Mouse (Mus musculus) midbrain, embryonic 14.5 days (tissue): ENCODE results near the gene Extl2. TPM values are rescaled to one million over a fixed set of nuclear protein-coding genes. Genes with fewer than 3 reads are reported as not detected.

Experiments
- ATAC-seq: fragments of 200-750 bp; cut with Nextera tagmentation; 2 replicates; pipeline ENCODE4 v1.8.0; 2017; ENCODE audit warnings: moderate number of reproducible peaks, moderate library complexity; ENCODE audit not compliant: low FRiP score, low TSS enrichment
- DNase-seq: peaks from one replicate; pipeline ENCODE4 v3.0.0-alpha.2; 2015
- H3K27ac ChIP-seq: fragments of 300-500 bp; sonication (generic); replicated peaks from 2 replicates; pipeline ENCODE4 v1.5.1; 2014; ENCODE audit warnings: mild to moderate bottlenecking, low read depth, low read length, moderate library complexity
- H3K27me3 ChIP-seq: fragments of 300-500 bp; sonication (generic); 2 replicates; pipeline ENCODE4 v1.6.1; 2014; ENCODE audit warnings: low read length, control low read depth, mixed read lengths; ENCODE audit not compliant: control insufficient read depth, insufficient read depth
- H3K36me3 ChIP-seq: fragments of 300-500 bp; sonication (generic); 2 replicates; pipeline ENCODE4 v1.6.1; 2014; ENCODE audit warnings: low read length, control low read depth; ENCODE audit not compliant: control insufficient read depth, insufficient read depth
- H3K4me1 ChIP-seq: fragments of 300-500 bp; sonication (generic); 2 replicates; pipeline ENCODE4 v1.6.1; 2014; ENCODE audit warnings: mild to moderate bottlenecking, antibody characterized with exemption, low read length, control low read depth; ENCODE audit not compliant: control insufficient read depth, insufficient read depth
- H3K4me2 ChIP-seq: fragments of 300-500 bp; sonication (generic); 2 replicates; pipeline ENCODE4 v1.6.1; 2014; ENCODE audit warnings: mild to moderate bottlenecking, low read length, moderate library complexity
- H3K4me3 ChIP-seq: fragments of 300-500 bp; sonication (generic); replicated peaks from 2 replicates; pipeline ENCODE4 v1.5.1; 2014; ENCODE audit warnings: low read depth, low read length
- H3K9ac ChIP-seq: fragments of 300-500 bp; sonication (generic); replicated peaks from 2 replicates; pipeline ENCODE4 v1.6.1; 2014; ENCODE audit warnings: mild to moderate bottlenecking, low read length, moderate library complexity
- H3K9me3 ChIP-seq: fragments of 300-500 bp; sonication (generic); 2 replicates; pipeline ENCODE4 v1.6.1; 2016; ENCODE audit warnings: low read length, control low read depth, mixed read lengths; ENCODE audit not compliant: control insufficient read depth
- WGBS: fragments of 180-500 bp; shearing (Covaris S2); extraction: QIAGEN DNeasy Blood & Tissue Kit; methylation state at CpG from one replicate; pipeline ENCODE4 v1.1.7; 2014; 5-methylcytosine and 5-hydroxymethylcytosine counted together
- polyA plus RNA-seq: library from polyadenylated mRNA; unstranded; fragments of >200 nt; fragmentation: Nextera tagmentation; extraction: Ambion mirVana; gene quantifications from 2 replicates; pipeline ENCODE4 v1.2.1, GENCODE M21; 2014

Extl2 gene
- 28.5 and 32.8 TPM in 2 replicates for polyA plus RNA-seq

DNA sequence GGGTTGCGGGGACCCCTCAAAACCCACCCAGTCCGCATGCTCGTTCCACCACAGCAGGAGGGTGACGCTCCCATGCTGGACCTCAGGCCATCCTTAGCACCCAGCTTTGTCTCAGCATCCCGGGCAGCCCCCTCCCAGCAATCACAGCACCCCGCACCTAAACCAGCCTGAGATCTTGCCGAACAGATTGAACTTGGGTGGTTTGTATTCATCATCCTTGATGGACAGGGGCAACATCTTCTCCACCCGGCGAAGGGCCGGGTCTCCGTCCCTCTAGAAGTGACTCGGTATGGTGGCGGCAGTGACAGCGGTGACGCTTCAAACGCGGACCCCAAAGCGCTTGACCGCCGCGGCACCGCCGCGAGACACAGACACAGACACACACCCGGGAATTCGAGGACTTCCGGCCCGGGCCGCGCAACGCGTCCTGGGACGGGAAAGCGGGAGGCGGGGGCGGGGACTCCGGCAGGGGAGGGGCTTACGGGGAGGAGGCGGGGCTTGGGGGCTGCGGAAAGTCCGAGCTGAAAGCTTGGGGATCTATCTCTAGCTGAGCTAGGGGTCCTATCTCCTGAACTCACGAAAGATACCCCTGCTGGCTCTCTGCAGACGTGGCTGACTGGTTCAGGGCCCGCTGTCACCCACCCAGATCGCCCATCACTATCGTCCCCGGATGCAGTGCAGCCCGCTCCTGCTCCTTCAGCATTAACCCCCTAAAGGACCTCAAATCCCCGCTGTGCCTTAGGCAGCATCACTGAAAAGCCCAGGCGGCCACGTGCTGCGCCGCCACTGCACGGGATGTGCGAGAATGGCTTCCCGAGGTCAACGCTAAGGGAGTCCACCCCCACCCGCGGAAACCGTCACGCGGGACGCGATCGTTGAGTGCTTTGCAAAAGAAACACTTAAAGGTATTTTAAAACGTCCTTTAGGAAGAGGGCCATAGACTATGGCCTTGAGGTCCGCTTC is at the start of gene Extl2, which contains the start of gene Slc30a7:
Extl2 (plus strand) TSS at position 485 of the 963 bp plus-strand sequence.
Slc30a7 (minus strand) TSS at position 429 of the 963 bp plus-strand sequence.
- H3K9me3 ChIP-seq, result no peaks in the 10 kb centered on the region
- WGBS, result under 1% methylated on average over 66 of the region's 67 CpGs
- H3K4me2 ChIP-seq, result peak within 1 kb of the TSS; percentile 96
- no peaks in the 10 kb centered on the region for H3K27me3 ChIP-seq
- H3K9ac ChIP-seq, result peak within 1 kb of the TSS; percentile 79
- H3K4me3 ChIP-seq, result peak within 1 kb of the TSS; percentile 82
- peaks cover 28% of the 10 kb centered on the region for H3K4me1 ChIP-seq
- peak; percentile 92 for ATAC-seq
- H3K27ac ChIP-seq, result peak within 1 kb of the TSS; percentile 89
- peak; percentile 94 for DNase-seq
- peaks cover 16% of the 10 kb centered on the region for H3K36me3 ChIP-seq

DNA sequence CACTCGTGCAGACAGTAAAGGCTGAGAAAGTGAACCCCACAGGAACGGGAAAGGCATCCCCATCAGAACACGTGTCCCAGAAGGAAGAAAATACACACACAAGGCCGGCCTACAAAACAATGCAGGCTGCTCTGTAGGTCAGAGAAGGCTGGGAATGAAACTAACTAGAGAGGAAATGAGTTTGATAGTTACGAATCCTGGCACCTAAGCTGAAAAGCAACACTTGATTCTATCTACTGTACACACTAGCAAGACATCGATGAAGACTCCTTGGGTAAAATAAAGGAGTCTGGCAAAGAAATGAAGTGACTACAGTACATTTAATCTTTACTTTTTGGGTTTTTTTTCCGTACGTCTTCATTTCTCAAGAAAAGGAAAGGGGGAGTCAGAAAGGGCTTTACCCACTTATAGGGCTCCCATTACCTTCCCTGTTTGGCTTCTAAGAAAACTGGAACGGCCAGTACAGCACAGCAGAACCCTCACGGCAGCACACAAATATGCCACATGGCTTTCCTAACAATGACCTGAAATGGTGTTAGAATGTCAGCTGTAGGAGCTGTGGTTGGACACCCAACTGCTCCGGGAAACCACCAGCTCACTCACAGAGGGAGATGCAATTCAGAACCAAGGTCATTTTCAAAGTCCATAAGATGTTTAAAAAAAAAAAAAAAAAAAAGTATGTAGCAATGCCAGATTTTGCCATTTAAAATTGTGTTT is 45.8 kb upstream of the Extl2 start:
- Histone ChIP-seq H3K9me3 (no peaks in the 10 kb centered on the region), H3K27ac (no peak overlapping the region), H3K36me3 (peaks cover 26% of the 10 kb centered on the region), H3K9ac (no peak overlapping the region), H3K4me2 (no peak overlapping the region), H3K4me1 (no peaks in the 10 kb centered on the region), H3K4me3 (no peak overlapping the region), H3K27me3 (no peaks in the 10 kb centered on the region)
- no peak for DNase-seq
- 92% methylated on average over 11 of the region's 11 CpGs for WGBS
- no peak for ATAC-seq

DNA sequence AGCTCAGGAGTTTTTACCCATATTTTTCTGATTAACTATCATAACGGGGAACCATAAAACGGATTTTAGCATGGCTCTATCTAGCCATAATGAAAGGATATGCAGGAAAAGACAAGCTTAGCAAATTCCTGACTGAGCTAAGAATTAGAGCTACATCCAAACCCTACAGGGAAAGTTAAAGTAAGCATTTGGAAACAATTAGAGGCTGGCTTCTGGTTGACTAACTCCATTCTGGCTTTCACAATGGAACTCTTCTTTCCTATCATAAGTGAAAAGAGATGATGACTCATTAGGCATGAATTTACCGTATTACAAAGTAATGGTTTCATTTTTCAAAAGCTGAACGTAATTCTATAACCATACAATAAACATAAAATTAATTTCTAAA is 45.2 kb upstream of the Extl2 start:
- WGBS, result 80% methylated on average over 4 of the region's 4 CpGs
- DNase-seq, result no peak
- ATAC-seq, result no peak
- H3K9ac ChIP-seq, result no peak overlapping the region
- no peaks in the 10 kb centered on the region for H3K4me1 ChIP-seq
- H3K9me3 ChIP-seq, result no peaks in the 10 kb centered on the region
- no peaks in the 10 kb centered on the region for H3K27me3 ChIP-seq
- H3K4me3 ChIP-seq, result no peak overlapping the region
- no peak overlapping the region for H3K27ac ChIP-seq
- H3K36me3 ChIP-seq, result peaks cover 26% of the 10 kb centered on the region
- no peak overlapping the region for H3K4me2 ChIP-seq

DNA sequence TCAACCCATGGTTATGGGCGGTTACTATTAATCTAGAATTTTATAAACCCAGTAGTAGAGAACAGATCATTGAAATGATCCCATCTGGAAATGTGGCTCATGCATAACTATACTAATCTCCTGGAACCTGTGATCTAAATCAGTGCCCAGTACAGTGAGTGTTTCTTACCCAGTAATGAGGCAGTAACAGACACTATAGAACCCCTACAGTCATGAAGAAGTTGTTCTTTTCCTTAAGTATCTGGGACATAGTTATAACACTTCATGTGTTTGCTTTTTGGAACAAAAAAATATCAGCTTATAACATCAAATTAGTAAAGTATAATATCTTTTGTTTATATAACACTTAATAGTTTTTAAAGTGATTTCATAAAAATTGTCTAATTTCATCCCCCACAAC is 43.7 kb upstream of the Extl2 start:
- Histone ChIP-seq H3K4me3 (no peak overlapping the region), H3K27ac (no peak overlapping the region), H3K4me2 (no peak overlapping the region), H3K9me3 (no peaks in the 10 kb centered on the region), H3K4me1 (no peaks in the 10 kb centered on the region), H3K27me3 (no peaks in the 10 kb centered on the region), H3K36me3 (peaks cover 18% of the 10 kb centered on the region), H3K9ac (no peak overlapping the region)
- 98% methylated on average over 1 of the region's 1 CpGs for WGBS
- no peak for ATAC-seq
- DNase-seq, result no peak

DNA sequence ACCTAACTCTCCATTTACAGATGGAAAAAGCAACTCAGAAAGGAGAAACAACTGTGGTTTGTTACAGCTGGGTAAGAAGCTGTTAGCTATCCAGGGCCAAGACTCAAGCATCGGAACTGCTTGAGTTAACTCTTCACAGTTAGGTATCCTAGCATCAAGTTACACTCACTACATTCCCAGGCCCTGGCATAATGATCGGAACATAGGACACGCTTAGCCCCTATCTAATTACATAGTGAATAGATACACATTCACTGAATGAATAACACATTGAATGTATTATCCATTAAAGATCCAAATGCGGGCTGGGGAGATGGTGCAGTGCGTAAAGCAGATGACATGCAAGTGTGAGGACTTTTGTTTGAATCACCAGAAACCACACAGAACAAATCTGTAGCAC is 43.2 kb upstream of the Extl2 start:
- ATAC-seq (no peak), DNase-seq (no peak)
- 70% methylated on average over 5 of the region's 5 CpGs for WGBS
- Histone ChIP-seq H3K4me1 (no peaks in the 10 kb centered on the region), H3K27me3 (no peaks in the 10 kb centered on the region), H3K36me3 (peaks cover 16% of the 10 kb centered on the region), H3K4me2 (no peak overlapping the region), H3K9me3 (no peaks in the 10 kb centered on the region), H3K27ac (no peak overlapping the region), H3K4me3 (no peak overlapping the region), H3K9ac (no peak overlapping the region)

DNA sequence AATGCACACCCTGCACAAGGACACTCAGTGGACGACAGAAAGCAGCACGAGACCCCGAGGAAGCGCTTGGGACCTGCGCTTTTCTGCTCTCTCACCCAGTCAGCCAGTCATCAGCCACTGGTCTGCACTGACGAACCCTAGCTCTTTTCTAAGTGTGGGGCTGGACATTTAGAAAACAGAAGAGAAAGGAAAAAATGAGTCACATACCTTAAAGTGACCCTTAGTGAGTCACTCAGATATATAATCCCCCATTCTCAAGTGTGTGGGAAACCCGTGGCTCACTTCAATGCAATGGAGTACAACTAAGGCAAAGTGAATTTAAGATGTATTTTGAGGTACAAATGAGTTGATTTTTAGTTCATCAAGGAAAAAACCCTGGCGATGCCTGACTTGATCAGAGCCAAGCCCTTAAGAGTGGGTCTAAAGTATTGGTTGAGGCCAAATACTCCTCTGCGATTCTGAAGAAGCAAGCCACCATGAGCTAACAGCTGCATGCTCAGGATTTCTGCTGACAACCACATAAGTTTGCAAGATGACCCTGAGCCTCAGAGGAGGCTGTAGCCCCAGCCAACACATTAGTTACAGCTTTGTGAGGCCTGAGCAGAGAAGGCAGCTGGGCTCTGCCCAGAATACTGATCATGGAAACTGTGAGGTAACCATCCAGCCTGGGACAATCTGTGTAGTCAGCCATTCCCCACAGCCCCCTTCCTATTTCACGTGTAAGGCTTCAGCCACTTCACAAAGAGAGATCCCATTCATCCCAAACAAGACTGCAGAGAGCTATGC is 38.3 kb upstream of the Extl2 start:
- WGBS, result 85% methylated on average over 10 of the region's 10 CpGs
- Histone ChIP-seq H3K9ac (no peak overlapping the region), H3K9me3 (no peaks in the 10 kb centered on the region), H3K36me3 (peaks cover 37% of the 10 kb centered on the region), H3K27ac (no peak overlapping the region), H3K4me3 (no peak overlapping the region), H3K4me2 (no peak overlapping the region), H3K4me1 (no peaks in the 10 kb centered on the region), H3K27me3 (no peaks in the 10 kb centered on the region)
- peak; percentile 43 for DNase-seq
- peak; percentile 34; the same call in 1 of the 2 replicates for ATAC-seq

DNA sequence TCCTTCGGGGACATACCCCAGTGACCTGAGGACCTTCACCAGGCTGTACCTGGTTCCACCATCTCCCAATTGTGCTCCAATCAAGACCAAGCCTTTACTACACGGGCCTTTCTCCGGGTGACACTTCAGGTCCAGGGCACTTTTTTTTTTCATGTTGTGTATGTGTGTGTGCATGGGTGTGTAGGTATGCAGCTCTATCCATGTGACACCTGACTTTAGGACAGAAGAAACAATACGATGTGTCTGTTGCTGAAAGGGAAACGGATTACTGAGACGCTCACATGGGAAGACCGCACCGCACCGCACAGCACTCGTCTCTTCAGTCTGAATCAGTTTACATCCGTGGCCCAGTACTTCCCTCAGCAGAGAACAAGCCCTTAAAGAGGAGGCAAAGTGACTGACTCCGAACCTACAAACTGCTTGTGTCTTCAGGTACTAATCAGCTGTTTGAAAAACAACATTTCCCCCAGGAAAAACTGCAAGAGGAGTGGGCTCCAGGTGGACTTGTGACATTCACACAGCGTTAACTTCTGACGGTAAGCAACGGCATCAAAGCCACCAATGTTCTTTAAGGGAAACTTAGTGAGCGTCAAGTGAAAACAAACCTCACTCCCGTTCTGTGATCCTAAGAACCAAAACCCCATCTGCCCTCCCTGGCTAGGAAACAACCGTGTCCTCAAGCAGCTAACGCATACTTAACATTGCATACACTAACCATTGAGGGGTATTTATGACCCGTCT is 36.0 kb upstream of the Extl2 start:
- WGBS, result 94% methylated on average over 20 of the region's 20 CpGs
- Histone ChIP-seq H3K27me3 (no peaks in the 10 kb centered on the region), H3K36me3 (peaks cover 53% of the 10 kb centered on the region), H3K9me3 (no peaks in the 10 kb centered on the region), H3K4me2 (no peak overlapping the region), H3K27ac (no peak overlapping the region), H3K4me1 (no peaks in the 10 kb centered on the region), H3K4me3 (no peak overlapping the region), H3K9ac (no peak overlapping the region)
- DNase-seq, result no peak
- ATAC-seq, result no peak
